Mouse (Mus musculus) forebrain, postnatal 0 days (tissue): ENCODE measurements around the gene Mvb12a. TPM values are rescaled to one million over a fixed set of nuclear protein-coding genes. Genes with fewer than 3 reads are reported as not detected.

ENCODE experiments used
- ATAC-seq: fragments of 200-750 bp; cut with Nextera tagmentation; 2 replicates; pipeline ENCODE4 v1.8.0; 2017; ENCODE audit warnings: mild to moderate bottlenecking, moderate library complexity
- DNase-seq: peaks from one replicate; pipeline ENCODE4 v3.0.0-alpha.2; 2015
- H3K27ac ChIP-seq: fragments of 300-500 bp; sonication (generic); 2 replicates; pipeline ENCODE4 v1.5.1; 2014; ENCODE audit warnings: low read depth, mild to moderate bottlenecking, antibody characterized with exemption, low read length, moderate library complexity, mixed read lengths
- H3K27me3 ChIP-seq: fragments of 300-500 bp; sonication (generic); 2 replicates; pipeline ENCODE4 v1.6.1; 2014; ENCODE audit warnings: mild to moderate bottlenecking, low read length, mixed read lengths; ENCODE audit not compliant: insufficient read depth
- H3K36me3 ChIP-seq: fragments of 300-500 bp; sonication (generic); 2 replicates; pipeline ENCODE4 v1.6.1; 2014; ENCODE audit warnings: mild to moderate bottlenecking, moderate library complexity; ENCODE audit not compliant: insufficient read depth
- H3K4me1 ChIP-seq: fragments of 300-500 bp; sonication (generic); 2 replicates; pipeline ENCODE4 v1.6.1; 2014; ENCODE audit warnings: antibody characterized with exemption; ENCODE audit not compliant: insufficient read depth
- H3K4me2 ChIP-seq: fragments of 300-500 bp; sonication (generic); 2 replicates; pipeline ENCODE4 v1.6.1; 2014; ENCODE audit warnings: low read depth, mild to moderate bottlenecking, moderate library complexity
- H3K4me3 ChIP-seq: fragments of 300-500 bp; sonication (generic); 2 replicates; pipeline ENCODE4 v1.5.1; 2014; ENCODE audit warnings: low read depth, low read length, mixed read lengths
- H3K9ac ChIP-seq: fragments of 300-500 bp; sonication (generic); 2 replicates; pipeline ENCODE4 v1.6.1; 2014; ENCODE audit warnings: mild to moderate bottlenecking
- H3K9me3 ChIP-seq: fragments of 300-500 bp; sonication (generic); 2 replicates; pipeline ENCODE4 v1.6.1; 2016; ENCODE audit warnings: low read length
- CTCF ChIP-seq: sonication (generic); IDR thresholded peaks from 2 replicates; pipeline ENCODE4 v1.5.1; 2016; ENCODE audit warnings: antibody characterized with exemption, control low read depth, low read depth
- WGBS: fragments of 180-500 bp; shearing (Covaris S2); extraction: QIAGEN DNeasy Blood & Tissue Kit; methylation state at CpG from one replicate; pipeline ENCODE4 v1.1.7; 2014; 5-methylcytosine and 5-hydroxymethylcytosine counted together
- polyA plus RNA-seq: library from polyadenylated mRNA; unstranded; fragments of >200 nt; fragmentation: Nextera tagmentation; extraction: Ambion mirVana; gene quantifications from 2 replicates; pipeline ENCODE4 v1.2.1, GENCODE M21; 2015
- total RNA-seq: library from RNA; depleted of rRNA; stranded (reverse); fragments of >200 nt; gene quantifications from 2 replicates; pipeline ENCODE4 v1.2.3, GENCODE M21; 2014

Gene Mvb12a
- total and polyA plus RNA-seq, 2 experiments from 2014 or later, result 70.5 to 73.4 TPM

GRCm38 (mm10) chr8:71498816-71499690, 43.7 kb upstream of the Mvb12a start:
- H3K27me3 ChIP-seq, result no peaks in the 10 kb centered on the region
- DNase-seq (no peak), ATAC-seq (no peak)
- no peaks in the 10 kb centered on the region for H3K4me1 ChIP-seq
- no peaks in the 10 kb centered on the region for H3K36me3 ChIP-seq
- no peak for TF ChIP-seq CTCF
- no peak overlapping the region for H3K27ac ChIP-seq
- H3K9me3 ChIP-seq, result no peaks in the 10 kb centered on the region
- no peak overlapping the region for H3K4me2 ChIP-seq
- H3K4me3 ChIP-seq, result no peak overlapping the region
- 49% methylated on average over 16 of the region's 16 CpGs for WGBS
- no peak overlapping the region for H3K9ac ChIP-seq

GRCm38 (mm10) chr8:71504349-71504748, 38.4 kb upstream of the Mvb12a start:
- Histone ChIP-seq H3K27ac (no peak overlapping the region), H3K4me2 (no peak overlapping the region), H3K27me3 (peaks cover 32% of the 10 kb centered on the region), H3K4me1 (no peaks in the 10 kb centered on the region), H3K36me3 (no peaks in the 10 kb centered on the region), H3K4me3 (no peak overlapping the region), H3K9me3 (no peaks in the 10 kb centered on the region), H3K9ac (no peak overlapping the region)
- WGBS, result 94% methylated on average over 4 of the region's 4 CpGs
- DNase-seq, result no peak
- TF ChIP-seq CTCF, result no peak
- ATAC-seq, result no peak

DNA sequence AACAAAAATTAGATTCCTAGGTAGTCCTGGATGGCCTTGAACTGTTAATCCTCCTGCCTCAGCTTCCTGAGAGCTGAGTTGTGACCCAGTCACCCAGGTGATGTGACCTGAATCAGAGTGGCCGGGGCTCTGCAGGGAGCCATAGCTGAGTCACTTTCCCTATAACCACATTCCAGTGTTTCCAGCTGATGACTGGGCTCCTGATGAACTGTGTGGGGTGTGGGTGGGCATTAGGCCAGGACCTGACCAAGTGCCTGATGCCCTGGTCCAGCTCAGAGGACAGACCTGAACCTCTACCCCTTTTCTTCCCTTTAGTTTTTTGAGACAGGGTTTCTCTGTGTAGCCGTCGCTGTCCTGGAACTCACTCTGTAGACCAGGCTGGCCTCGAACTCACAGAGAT, 37.4 kb upstream of the Mvb12a start:
- no peaks in the 10 kb centered on the region for H3K4me1 ChIP-seq
- H3K9me3 ChIP-seq, result no peaks in the 10 kb centered on the region
- peaks cover 32% of the 10 kb centered on the region for H3K27me3 ChIP-seq
- no peak overlapping the region for H3K4me3 ChIP-seq
- H3K4me2 ChIP-seq, result no peak overlapping the region
- no peak for DNase-seq
- no peak for TF ChIP-seq CTCF
- ATAC-seq, result no peak
- H3K9ac ChIP-seq, result no peak overlapping the region
- no peaks in the 10 kb centered on the region for H3K36me3 ChIP-seq
- WGBS, result 92% methylated on average over 4 of the region's 4 CpGs
- H3K27ac ChIP-seq, result no peak overlapping the region

DNA sequence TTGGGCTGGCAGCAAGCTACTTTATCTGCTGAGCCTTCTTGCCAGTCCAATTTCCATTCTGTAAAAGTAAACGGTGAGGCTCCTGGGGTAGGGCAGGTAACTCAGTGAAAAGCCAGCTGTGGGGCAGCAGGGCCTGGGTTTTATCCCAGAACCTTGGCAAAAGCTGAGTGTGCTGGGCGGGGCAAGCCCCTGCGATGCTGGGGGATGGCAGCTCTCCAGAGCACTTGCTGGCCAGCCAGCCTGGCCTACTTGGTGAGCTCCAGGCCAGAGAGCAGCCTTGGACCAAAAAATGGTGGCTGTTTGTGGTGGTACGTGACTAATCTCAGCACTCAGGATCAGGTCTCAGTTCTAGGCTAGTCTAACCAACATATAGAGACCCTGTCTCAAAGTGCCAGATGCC, 36.7 kb upstream of the Mvb12a start:
- no peaks in the 10 kb centered on the region for H3K4me1 ChIP-seq
- no peak for TF ChIP-seq CTCF
- no peaks in the 10 kb centered on the region for H3K9me3 ChIP-seq
- H3K9ac ChIP-seq, result no peak overlapping the region
- peaks cover 32% of the 10 kb centered on the region for H3K27me3 ChIP-seq
- ATAC-seq (no peak), DNase-seq (no peak)
- no peaks in the 10 kb centered on the region for H3K36me3 ChIP-seq
- WGBS, result 72% methylated on average over 4 of the region's 4 CpGs
- H3K27ac ChIP-seq, result no peak overlapping the region
- H3K4me3 ChIP-seq, result no peak overlapping the region
- no peak overlapping the region for H3K4me2 ChIP-seq

DNA sequence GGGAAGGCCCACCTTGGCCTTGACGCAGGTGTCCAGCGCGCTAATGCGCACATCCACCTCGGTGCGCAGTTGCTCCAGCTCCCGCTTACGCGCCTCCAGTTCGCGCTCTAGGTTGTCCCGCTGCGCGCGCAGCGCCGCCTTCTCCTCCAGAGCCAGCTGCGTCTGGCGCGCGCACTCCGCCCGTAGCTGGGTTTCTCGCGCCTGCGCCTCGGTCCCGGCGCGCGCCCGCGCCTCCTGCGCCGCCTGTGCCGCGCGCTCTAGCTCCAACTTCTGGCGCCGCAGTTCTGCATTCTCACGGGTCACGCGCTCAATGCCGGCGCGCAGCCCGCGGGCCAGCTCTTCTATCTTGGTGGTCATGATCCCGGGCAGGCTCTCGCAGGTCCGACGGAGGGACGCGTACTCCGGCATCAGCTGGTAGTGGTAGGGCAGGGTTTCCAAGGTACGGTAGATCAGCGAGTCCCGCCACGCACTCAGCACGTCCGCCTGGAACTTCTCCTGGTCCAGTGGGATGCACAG, 35.1 kb upstream of the Mvb12a start:
- TF ChIP-seq CTCF, result no peak
- WGBS, result 2% methylated on average over 61 of the region's 61 CpGs
- Histone ChIP-seq H3K36me3 (no peaks in the 10 kb centered on the region), H3K4me1 (no peaks in the 10 kb centered on the region), H3K27me3 (peaks cover 32% of the 10 kb centered on the region), H3K4me3 (peak overlapping the region; percentile 45), H3K9ac (peak overlapping the region; percentile 52), H3K9me3 (no peaks in the 10 kb centered on the region), H3K4me2 (peak overlapping the region; percentile 81), H3K27ac (no peak overlapping the region)
- DNase-seq (peak; percentile 95), ATAC-seq (peak; percentile 91)

GRCm38 (mm10) chr8:71509316-71509715, 33.4 kb upstream of the Mvb12a start:
- TF ChIP-seq CTCF, result no peak
- Histone ChIP-seq H3K9ac (no peak overlapping the region), H3K4me2 (no peak overlapping the region), H3K27ac (no peak overlapping the region), H3K4me1 (no peaks in the 10 kb centered on the region), H3K4me3 (no peak overlapping the region), H3K36me3 (no peaks in the 10 kb centered on the region), H3K9me3 (no peaks in the 10 kb centered on the region), H3K27me3 (peaks cover 32% of the 10 kb centered on the region)
- ATAC-seq, result no peak
- 67% methylated on average over 2 of the region's 2 CpGs for WGBS
- DNase-seq, result no peak

- Histone ChIP-seq H3K4me3 (no peak within 1 kb of the TSS), H3K9me3 (no peaks in the 10 kb centered on the region), H3K36me3 (no peaks in the 10 kb centered on the region), H3K4me1 (no peaks in the 10 kb centered on the region), H3K4me2 (no peak within 1 kb of the TSS), H3K27ac (no peak within 1 kb of the TSS), H3K9ac (no peak within 1 kb of the TSS), H3K27me3 (peaks cover 20% of the 10 kb centered on the region)
- ATAC-seq (no peak), DNase-seq (no peak)
- 77% methylated on average over 14 of the region's 14 CpGs for WGBS
- TF ChIP-seq CTCF, result no peak
Observed at GRCm38 (mm10) chr8:71511644-71512043, 31.1 kb upstream of the Mvb12a start, which contains the start of gene Plvap. Gene Plvap, minus strand, starts transcription at chr8:71511752.
